Mouse (Mus musculus): ENCODE measurements around the gene Klhl1. TPM values are rescaled to one million over a fixed set of nuclear protein-coding genes. Genes with fewer than 3 reads are reported as not detected.
"Not testable (repeated sequence)": the region's sequence is repeated elsewhere in the genome, so short reads cannot be mapped to it uniquely, and the experiment has no call there.

Klhl1 gene
- total RNA-seq (2021): under 1 TPM; 0.62 to 0.63 TPM

DNA sequence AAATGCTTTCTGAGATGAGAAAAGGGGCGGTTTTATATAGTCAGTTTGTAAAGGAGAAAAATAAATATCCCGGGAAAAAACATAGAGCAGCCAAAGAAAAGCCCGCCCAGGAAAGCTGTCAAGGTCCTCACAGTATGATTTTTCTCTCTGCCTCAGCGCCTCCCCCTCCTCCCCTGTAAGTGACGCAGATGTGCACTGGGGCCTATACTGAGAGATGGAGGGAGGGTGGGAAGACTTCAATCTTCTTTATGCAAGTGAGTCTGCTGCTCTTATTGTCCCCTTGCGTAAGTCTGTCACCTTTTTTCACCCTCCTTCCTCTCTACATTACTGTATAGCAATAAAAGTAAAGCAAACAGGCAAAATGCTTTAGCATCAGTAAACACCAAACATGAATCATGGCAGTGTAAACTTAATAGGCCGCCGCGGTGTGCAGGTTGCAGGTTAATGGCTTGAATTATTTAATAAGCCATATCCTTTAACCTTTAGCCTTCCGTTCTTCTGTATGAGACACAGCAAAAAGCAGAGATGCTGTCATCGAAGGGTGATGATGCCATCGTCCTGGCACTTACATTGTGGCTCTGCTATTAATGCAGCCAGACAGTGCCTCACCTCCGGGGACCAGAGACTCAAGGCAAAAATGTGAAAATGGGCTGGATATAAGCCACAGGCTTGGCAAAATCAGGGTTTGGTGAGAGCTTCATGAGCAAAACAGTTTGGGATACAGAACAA lies at the start of gene Klhl1:
Gene Klhl1, minus strand, starts transcription at position 149 of the 729 bp plus-strand sequence.
- peak in 1 of 2 experiments; percentile 2 for DNase-seq

DNA sequence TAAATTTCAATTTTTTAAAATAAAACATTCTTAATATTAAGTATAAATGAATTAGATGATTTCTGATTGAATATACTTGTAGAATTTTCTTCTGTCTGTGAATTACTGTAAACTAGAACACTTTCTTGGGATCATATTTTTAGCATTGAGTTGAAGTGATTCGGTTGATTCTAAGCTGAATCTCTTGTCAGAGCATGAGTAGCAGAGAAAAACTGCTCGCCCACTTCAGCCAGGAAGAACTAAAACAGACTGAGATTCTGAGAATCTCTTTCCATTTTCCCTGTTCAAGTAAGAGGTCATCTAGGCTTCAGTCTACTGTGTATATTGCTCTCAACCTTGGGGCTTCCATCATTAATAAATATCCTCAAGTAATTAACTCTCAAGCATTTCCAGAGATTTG lies 34.8 kb upstream of the Klhl1 start:
- DNase-seq: no peak

DNA sequence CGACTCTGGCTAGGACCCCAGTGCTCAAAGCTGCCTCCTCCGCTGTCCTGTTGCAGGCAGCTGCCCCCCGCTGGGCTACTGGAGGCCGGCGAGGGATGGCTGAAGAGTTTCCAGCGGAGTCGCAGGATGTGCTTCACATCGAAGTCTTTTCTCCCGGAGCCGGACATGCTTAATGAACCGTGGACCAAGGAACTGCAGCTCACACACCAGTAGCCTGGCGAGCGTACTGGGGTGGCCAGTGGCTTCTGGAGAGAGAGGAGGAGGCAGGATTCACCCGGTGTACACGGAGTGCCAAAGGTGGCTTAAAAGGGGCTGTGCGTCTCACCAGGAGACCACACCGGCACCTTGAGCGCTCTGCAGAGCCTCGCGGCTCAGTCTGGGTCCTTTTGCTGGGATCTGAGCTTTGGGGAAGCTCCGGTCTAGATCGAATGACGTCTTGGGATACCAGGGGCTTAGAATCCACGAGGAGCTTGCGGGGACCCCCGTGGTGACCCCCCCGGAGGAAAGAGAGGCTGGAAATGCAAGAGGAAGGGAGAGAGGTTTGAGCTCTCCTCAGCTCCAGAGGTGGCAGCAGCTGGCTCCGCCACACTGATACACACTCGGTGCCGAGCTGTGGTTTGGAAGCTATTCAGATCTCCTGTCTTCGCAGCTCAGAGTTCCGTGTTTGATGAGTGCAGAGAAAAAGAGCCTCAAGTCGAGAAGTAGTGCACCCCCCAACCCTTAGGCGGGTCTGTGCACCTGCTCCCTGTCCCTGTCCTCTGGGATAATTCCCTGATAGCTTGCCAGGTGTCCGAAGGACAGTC lies 550 bp downstream of the Klhl1 start:
- DNase-seq: peak in 1 of 2 experiments; percentile 6

DNA sequence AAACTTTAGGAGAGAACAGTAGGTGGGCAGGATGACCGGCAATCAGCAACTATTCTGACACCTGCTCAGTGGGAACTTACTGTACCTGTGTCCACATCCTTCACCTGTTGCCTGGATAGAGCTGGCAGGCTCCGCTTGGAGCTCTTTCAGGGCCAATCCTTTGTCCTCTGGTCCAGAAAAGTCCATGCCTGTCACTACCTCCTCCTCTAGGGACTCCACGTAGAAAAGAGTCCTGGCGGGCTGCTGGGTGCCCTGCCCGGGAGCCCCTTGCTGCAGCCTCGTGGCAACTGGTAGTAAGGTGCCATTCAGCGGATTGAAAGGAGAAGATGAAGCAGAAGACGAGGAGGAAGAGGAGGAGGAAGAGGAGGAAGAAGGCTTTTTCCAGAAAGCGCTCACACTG lies 1.2 kb downstream of the Klhl1 start:
- no peak for DNase-seq

DNA sequence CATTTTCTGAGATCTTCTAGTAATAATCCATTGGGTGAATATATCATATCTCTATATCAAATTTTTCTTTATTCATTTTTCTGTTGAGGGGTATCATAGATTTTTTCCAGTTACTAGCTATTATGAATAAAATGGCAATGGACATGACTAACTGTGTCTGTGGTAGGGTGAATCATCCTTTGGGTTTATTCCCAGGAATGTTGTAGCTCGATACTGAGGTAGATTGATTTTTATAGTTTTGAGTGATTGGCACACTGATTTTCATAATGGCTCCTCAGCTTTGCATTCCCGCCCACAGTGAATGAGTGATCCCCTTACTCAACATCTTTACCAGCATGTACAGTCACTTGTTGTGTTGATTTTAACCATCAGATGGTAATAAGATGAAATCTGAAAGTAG lies 19.0 kb downstream of the Klhl1 start:
- DNase-seq: no peak

DNA sequence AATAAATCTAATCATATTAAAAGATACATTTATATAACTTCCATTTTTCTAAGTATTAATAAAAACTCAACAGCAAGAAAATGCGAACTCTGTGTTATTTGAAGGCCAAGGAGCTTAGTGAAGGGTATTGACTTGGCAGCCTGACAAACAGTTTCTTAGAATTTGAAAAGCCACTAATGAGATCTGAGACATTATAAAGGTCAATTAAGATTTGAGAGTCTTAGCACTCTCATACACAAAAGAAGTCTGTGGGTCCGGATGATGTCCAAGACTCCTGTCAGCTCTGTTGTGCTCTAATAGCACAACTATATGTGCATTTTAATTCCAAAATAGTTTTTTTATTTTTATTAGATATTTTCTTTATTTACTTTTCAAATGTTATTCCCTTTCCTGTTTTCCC lies 47.1 kb downstream of the Klhl1 start:
- DNase-seq: no peak

DNA sequence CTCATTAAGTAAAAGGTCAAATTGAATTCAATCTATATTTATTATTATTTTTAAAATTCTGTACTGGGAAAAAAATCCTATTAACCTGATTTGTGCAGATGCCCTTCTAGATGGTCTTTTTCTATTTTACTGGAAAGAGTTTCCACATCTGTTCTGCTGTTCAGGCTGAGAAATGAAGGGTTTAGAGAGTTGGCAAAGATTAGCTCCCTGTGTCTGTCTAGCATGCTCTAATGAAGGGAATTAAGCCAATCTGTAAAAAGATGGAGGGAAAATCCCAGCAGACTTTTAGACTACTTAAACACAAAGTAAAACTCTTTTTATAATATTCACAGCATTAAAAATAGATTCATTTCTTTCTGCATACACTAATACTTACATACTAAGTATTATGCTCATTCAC lies 47.6 kb downstream of the Klhl1 start:
- DNase-seq: no peak

DNA sequence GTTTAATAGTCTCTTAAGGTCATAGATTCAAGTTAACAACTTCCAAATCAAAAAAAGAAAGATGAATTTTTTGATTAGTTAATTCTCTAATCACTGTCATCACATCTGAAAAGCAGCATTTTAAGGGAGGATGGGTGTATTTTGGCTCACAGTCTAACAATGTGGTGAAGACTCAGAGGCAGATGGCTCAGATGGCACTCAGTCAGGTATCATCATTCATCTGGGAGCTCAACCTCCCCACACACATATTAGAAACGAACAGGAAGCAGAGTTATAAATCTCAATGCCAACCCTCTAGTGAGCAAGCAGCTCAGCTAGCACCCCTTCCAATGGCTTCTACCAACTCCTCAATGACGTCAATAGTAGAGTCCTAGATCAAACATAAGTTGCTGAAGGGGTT lies 57.1 kb downstream of the Klhl1 start:
- DNase-seq: peak; percentile 9 to 10

DNA sequence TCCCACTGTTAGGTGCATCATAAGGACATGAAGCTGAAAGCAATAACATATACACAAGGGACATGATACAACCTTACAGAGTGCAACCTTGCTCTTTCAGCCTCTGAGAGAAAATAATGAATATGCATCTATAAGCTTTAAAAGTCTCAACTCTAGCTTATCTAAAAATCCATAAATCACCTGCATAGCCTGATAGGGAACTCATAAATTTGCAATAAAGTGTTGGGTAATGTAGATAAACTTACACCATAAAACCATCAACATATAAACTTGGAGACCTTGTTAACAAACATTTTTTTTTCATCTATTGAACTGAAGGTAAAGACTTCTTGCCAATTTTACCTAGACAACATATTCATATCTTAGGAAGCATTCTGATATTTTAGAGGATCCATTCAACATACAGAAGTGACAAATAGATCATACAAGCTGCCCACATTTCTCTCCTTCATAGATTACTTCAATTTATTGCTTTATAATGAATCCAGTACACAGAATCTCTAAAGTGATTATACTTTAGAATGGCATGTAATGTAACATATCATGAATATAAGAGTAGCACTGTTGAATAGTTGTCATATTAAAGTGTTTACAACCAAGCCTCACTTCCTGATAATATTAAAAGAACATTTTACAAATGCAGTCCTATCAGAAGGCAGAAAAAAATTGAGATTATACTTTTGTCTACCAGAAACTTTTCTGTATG lies 126.7 kb downstream of the Klhl1 start:
- DNase-seq: no peak

DNA sequence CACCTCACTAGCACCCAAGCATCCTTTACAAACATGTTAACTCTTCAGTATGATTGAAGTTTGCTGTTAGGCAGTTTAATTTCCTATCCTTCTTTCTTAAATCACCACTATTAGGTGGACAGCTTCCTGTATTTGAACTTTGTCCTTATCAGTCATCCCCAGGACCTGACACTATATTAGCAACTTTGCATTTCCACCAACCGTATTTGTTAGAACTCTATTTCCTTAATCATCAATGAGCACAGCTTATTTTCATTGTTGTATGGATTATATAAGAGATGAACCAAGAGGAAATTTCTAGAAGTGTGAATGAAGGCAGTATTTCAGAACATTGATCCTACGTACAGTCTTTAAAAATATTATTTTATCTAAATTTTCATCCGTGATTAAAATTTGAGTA lies 156.2 kb downstream of the Klhl1 start:
- no peak for DNase-seq

DNA sequence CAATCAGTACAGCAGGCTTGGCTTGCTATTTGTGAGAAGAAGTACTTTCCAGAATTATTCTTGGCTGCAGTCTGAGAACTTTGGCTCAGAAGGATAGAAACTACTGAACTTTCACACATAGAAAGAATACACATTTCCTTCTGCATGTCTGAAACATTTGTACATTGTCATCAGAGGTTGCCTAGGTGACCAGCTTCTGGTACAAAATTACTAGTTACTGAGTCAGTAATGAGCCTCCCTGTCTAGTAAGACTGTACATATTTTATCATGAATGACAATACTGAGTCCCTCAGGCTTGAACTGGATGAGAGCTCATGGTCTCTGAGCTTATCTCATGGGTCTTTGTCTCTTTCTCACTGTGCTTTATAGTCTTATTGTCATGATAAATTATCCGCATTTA lies 170.7 kb downstream of the Klhl1 start:
- DNase-seq: no peak

DNA sequence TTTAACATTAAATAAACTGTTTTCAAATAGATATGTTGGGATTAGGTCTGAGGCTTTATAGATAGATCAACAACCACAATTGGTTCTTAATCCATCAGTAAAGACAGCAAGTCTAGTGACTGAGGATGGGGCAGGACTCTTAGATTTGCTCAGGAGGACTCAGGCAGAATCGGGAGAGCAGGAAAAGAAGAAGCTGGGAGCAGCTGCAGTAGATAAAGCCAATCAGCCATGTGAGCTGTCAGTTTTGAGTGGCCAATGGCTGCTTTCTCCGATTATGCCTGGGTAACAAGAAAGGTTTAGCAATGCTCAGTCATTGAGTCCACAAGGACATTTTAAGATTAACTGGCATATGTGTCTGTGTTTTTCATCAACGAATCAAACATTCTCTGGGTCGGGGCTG lies 187.8 kb downstream of the Klhl1 start:
- no peak for DNase-seq

DNA sequence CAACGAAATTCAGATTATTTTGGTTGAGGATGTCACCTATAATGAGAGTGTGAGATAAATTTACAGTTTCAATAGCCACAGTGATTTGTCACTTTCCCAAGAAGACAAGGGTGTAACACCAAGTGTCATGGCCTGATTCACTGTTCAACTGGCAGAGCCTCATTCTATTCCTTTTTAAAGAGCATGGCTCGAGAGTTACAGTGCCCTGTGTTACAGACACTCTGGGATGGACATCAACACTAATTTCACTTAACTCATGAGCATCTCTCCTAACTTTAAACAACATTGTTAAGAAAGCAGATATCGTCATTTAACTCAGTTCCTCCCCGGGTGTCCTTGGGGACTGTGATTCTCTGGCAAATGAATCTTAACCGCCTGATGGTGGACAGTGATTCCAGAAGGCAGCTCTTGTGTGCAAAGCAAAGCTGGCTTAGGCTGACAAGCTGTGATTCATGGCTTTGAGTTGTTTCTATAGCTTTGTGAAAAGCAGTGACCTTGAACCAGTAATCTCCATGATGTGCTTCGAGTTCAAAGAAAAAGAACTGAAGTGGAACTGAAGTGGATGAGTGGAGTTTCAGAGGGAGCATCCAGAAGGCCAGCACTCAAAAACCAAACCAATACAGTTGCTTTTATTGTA lies 301.0 kb downstream of the Klhl1 start:
- no peak for DNase-seq

DNA sequence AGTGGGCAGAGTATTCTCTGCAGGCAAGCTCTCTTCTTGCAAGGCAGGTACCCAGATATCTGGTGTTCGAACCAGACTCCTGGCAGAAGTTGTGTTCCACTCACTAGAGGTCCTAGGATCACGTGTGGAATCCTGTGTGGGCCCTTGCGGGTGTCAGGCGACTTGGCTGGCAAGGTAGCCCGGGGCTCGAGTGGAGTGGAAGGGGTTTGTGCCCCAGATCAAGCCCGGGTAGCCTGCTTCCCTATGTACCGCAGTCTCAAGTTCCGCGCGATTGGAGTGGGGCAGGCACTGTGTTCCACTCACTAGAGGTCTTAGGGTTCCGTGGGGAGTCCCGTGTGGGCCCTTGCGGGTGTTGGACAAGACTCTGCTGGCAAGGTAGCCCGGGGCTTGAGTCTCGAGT lies 324.1 kb downstream of the Klhl1 start:
- DNase-seq: not testable (repeated sequence)

DNA sequence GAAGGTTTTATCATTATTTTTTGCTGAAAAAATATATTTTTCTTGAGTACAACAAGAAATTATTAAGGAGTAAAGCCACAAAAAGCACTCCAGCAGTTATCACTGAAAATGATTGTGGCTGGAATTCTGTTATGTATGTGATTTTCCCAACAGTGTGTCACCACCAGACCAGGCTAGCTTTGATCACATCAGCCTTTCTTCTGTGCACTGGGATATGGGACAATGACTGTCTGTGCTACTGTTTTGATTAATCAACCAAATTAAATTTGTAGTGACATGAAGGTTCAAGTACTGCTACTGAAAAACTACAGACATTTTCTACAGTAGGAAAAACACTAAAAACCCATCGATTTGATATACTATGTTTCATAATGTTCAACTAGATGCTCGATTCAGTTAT lies 344.4 kb downstream of the Klhl1 start:
- DNase-seq: no peak

DNA sequence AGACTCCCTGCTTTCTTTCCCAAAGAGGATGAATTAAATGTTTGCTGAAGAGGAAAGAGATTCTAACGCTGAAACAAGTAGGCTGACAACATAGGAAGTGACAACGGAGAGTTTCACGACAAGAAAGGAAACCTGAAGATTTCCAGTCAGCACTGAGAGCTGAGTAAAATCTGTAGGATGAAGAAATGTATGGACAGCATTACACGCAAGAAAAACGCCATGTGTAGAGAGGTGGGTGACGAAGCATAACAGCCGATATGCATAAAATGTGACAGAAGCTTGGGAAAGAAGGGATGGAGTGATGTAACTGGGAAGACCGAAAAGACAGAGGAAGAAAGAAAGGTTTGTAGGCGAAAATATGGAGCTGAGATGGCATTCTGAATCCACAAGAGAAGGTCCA lies 375.8 kb downstream of the Klhl1 start:
- no peak for DNase-seq

DNA sequence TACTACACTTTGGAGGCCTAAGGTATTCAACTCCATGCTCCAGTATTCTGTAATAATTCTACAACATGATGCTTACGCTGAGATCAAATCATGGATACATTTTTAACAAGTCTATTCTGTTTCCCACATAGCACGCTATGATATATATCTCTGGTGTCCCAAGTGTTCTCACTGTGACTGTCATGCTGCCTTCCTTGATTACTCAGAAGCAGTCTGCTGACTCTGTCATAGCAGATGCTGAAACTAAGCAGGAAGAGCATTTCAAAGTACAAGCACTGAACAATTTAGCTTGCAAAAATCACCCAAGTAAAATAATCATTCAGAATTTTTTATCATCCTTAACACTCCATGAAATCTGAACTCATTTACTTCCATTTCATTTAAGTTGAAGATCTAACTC lies 378.7 kb downstream of the Klhl1 start:
- DNase-seq: peak in 1 of 2 experiments; percentile 4

DNA sequence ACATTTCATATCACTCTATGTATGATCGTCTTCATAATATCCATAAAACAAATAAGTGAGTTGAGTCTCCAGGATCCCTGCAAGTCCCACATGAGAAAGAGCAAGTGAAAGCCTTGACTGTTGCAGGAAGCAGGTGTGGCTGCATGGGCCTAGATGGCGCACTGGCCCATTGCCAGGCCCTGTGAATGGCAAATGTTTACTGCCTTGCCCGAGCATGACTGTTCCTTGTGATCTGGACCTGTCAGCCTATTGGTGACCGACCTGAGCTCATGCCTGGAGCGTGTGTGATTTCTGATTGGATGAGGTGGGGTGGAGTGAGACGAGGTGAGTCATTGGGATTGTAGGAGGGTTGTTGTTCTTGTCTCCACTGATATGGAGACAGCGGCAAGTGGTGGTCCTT lies 411.5 kb downstream of the Klhl1 start:
- no peak for DNase-seq

DNA sequence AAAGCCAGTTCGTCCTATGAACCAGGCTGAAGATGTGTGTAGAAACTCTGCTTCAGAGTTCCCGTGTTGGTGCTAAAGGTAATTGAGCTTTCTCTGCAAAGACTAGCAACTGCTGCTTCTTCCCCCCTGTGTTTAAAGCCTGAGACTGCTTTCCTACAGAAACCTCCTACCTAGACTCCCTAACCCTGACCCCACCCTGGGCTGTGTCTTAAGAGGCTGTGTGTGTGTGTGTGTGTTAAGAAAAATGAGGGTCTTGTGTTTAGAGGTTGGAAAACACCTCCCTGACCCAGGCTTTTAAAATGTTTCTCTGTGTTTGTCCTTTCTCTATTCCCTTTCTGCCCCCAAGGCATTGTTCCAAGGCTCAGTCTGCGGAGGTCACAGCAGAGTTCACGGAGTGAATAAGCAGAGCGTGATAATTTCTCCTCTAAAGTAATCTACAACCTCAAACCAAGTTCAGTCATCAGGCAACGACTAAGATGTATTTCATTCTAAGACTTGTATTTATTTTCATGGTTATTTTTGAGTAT lies 437.2 kb downstream of the Klhl1 start:
- no peak for DNase-seq

DNA sequence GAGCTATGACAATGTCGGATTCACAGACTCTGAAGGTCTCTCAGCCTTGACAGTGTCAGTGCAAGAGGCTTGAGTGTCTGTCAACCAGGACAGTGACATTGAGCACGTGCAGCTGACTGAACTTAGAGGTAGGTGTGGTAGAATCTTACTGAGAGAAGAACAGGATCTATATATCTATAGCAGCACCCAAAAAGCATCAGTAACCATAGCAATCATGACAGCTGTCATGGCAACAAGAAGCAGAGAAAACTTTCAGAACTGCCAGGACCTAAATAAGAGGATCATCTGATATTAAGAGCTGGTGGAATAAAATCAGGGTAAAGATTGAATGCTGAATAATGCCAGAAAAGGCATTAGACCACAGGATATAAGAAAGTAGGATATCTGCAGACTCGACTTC lies 453.0 kb downstream of the Klhl1 start:
- DNase-seq: peak in 1 of 2 experiments; percentile 3

Measured in layer of hippocampus, postnatal 36 days (tissue).